Mouse (Mus musculus) heart, postnatal 4 days (tissue): ENCODE data around the gene Nxt2. TPM values are rescaled to one million over a fixed set of nuclear protein-coding genes. Genes with fewer than 3 reads are reported as not detected.
"Not testable (repeated sequence)": the region's sequence is repeated elsewhere in the genome, so short reads cannot be mapped to it uniquely, and the experiment has no call there.

Experiments used
- DNase-seq: peaks from one replicate; pipeline ENCODE4 v3.0.0; 2021
- total RNA-seq, 2 experiments: library from RNA; stranded (reverse); gene quantifications; 2 replicates each; pipeline ENCODE4 v1.2.3; 2021

Gene Nxt2
- total RNA-seq: 1 to 10 TPM; 6.1 to 6.3 TPM

DNA sequence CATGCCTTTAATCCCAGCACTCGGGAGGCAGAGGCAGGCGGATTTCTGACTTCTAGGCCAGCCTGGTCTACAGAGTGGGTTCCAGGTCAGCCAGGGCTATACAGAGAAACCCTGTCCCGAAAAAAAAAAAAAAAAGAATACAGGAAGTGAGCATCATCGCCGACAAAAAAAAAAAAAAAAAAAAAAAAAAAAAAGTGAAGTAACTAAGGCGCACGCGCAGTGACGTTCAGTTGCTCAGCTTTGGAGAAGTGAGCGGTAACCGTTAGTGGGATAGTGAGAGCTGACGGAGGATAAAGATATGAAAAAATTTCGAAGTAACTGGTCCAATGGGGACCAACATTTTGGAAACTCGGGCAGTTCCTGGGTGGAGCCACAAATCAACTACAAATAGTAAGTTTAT is at the start of gene Nxt2:
Gene Nxt2, plus strand, starts transcription at position 229 of the 400 bp plus-strand sequence.
- DNase-seq: no peak

DNA sequence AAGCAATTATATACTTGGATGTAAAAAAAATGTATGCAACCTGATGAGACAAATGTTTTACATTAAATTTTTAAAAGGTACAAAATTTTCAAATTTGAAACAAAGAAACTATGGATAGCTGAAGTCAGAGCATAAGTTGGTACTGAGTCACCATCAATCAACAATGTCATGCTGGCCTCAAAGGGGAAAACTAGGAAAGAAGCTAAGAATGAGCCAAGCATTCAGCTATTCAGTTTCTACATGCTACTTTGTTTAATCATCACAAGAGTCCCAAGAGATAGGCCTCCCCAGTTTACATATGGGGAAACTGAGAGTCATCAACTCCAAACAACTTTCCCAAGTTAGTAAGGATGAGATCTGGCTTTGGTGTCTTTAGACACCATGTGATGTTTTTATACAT is 49.6 kb upstream of the Nxt2 start:
- DNase-seq: no peak

GRCm38 (mm10) chrX:142182026-142182425 is 44.5 kb upstream of the Nxt2 start:
- DNase-seq: no peak

GRCm38 (mm10) chrX:142189023-142189703 is 37.4 kb upstream of the Nxt2 start:
- peak; percentile 43 for DNase-seq

DNA sequence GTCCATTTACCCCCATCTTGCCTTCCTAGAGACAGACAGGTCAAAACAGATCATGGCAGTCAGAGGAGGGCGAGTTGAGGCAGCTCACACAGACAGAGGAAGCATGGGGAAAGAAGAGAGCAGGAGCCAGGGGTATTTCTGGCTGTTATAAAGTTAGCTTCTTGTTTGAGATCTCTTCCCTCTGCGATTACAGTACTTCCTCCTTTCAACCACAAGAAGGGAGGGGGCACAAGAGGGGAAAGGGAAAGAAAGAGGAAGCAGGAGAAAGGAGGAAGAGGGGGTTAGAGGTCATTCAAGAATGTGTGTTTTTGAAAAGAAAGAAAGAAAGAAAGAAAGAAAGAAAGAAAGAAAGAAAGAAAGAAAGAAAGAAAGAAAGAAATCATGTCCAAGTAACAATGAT is 36.2 kb upstream of the Nxt2 start:
- no peak for DNase-seq

DNA sequence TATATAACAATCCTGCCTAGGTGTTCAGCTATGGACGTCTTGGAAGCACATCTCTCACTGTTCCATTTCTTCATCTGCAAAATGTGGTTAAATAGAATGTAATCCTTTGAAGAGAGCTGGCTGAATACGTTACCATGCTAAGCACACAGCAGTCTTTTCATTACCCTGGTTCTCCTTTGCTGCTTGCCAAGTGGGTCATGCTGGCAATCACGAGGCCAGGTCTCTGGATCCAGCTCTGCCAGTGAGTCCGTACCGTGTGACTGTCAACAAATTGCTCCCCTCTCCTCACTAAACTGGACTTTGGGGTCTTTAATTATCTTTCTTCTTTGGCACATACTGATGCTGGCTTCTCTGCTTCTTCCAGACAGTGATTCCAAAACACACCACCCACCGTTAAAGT is 32.1 kb upstream of the Nxt2 start:
- DNase-seq: no peak

DNA sequence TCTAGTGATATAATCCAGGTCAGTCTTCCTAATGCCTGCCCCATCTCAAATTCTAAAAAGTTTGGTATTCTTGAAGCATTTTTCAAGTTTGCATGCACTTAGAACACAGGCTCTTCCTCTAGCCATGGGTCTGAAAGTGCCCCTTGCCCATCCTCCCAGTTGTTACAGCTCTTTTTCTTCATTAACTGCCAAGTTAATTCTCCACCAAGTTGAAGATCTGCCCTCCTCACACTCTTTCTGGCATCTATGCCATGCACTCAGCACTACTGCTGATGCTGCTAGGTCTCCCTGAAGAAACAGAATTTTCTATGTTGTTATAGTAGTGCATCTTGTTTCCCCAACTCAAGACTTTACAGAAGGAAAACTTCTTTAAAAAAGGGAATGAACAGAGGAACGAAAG is 31.0 kb upstream of the Nxt2 start:
- no peak for DNase-seq

DNA sequence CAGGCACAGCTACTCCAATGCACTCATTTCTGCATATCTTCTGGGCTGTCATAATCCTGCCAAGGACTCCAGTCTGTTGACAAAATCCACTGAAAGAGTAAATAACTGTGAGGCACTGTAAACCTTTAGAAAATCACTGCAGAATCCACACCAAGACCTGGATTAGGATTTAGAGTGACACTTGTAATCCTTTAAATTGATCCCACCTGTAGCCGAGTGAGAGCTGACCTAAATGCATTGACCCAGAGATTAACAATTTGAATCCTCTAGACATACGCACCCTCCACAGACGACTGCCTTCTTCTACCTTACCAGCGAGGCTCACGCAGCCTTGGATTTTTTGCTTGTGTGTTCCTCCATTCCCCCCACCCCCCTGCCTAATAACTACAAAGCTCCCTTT is 29.7 kb upstream of the Nxt2 start, which contains the start of gene Gucy2f:
Gene Gucy2f, minus strand, starts transcription at position 101 of the 400 bp plus-strand sequence.
- DNase-seq: no peak

- peak; percentile 39 for DNase-seq
Measured at GRCm38 (mm10) chrX:142200295-142200694, 26.3 kb upstream of the Nxt2 start.

DNA sequence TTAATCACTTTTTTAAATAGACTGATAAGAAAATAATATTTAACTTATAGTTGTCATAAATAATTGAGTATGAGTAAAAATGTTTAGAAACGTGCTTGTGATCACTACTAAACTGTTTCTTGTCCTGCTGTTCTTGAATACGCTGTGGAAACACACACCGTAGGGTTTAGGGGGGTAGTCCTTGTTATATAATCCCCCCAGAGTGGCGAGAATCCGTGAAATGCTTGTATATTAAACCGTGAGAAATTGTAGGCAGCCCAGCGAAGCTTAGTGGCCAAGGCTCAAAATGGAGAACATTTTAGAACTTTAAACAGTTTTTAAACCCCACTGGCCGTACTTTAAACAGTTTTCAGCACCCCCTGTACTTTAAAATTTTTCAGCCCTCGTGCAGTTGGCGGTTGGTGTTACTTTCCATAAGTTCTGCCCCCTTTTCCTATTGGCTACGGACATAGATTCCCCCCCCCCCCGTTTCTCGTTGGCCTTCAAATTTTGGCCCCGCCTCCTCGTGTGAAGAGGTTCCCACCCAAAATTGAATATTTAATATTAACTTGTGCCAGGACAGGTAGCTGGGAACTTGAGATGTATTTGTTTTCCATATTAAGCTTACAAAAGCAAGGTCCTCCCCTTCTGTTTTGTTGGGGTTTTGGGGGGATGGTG is 956 bp downstream of the Nxt2 start:
- peak; percentile 26 for DNase-seq

DNA sequence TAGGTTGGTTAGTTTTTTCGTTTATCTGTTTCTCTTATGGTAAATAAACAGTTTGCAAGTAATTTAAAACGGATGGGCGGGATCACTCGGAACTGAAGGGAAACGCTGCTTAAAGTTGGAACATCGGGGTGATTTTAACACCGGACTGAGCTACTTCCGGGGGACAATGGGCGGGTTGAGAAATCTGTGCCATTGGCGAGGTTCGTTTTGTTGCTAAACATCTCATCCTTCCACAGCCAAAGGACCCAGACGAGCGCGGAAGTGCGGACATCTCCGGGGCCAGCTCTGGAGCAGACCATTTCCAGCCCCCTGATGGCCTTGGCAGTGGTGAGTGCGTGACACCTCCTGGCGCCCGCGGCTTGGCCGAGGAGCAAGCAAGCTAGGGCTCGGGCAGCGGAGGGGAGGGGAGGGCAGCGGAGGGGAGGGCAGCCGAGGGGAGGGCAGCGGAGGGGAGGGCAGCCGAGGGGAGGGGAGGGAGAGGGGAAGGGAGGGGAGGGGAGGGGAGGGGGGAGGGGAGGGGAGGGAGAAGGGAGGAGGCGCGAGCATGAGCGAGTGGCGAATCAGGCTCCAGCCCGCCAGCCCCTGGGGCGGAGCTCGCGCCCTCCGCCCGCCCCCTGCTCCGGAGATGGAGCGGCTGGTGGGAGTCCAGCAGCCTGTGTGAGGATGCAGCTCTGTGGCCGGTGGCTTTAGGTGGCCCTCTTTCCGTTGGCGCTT is 1.6 kb downstream of the Nxt2 start:
- peak; percentile 72 for DNase-seq

DNA sequence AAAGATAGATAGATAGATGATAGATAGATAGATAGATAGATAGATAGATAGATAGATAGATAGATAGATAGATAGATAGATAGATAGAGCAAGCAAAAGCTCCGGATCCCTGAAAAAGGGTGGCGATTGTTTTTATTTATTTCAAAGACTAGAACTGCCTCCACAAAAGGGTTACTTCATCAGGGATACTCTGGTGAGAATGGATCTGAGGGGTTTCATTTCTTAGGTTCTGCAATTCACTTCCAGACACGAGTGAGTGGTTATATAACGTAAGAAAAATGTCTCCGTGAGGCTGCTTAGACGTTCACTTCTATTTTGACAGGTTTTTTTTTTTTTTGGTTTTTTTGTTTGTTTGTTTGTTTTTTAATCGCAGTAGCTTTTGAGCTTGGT is 2.2 kb downstream of the Nxt2 start:
- DNase-seq: no peak

GRCm38 (mm10) chrX:142236146-142236545 is 9.6 kb downstream of the Nxt2 start:
- not testable (repeated sequence) for DNase-seq

DNA sequence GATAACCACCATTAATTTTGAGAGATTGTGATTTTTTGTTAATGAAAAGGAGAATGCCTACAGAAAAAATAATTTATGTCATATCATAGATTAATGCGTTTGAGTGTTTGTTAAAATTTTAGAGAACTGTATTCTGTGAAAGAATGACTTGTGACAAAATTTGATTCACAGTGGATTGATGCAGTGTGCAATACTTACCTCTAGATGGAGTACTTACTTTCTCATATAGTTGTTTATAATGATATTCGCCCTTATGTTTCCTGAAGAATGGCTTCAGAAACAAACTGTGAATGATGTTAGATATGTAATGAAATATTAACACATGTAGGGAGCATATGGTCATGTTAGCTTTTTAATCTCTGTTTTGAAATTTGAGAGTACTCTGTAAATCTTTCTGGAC is 10.5 kb downstream of the Nxt2 start:
- DNase-seq: no peak

DNA sequence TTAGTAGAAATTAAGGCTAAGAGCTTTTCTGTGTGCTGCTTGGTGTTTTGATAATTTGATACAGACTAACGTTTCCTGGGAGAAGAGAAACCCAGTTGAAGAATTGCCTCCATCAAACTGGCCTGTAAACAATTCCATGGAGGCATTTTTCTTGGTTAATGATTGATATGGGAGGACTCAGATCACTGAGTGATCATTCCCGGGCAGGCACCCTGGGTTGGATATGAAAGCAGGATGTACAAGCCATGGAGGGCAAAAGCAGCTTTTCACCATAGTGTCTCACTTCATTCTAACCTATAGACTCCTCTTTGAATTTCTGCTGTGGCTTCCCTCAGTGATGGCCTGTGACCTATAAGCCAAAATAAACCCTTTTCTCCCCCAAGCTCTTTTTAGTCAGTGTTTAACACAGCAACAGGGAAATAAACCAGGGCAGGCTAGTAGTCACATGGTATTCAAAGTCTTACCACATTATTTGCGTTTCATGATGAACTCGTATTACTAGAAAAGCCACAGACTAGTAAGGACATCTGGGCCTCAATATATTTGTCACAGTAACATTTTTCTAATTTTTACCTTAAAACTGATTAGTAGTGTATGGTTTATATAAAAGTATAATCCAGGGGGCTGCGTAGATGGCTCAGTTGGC is 19.2 kb downstream of the Nxt2 start:
- DNase-seq: no peak

- DNase-seq: no peak
Measured at GRCm38 (mm10) chrX:142250008-142250736, 23.6 kb downstream of the Nxt2 start.

DNA sequence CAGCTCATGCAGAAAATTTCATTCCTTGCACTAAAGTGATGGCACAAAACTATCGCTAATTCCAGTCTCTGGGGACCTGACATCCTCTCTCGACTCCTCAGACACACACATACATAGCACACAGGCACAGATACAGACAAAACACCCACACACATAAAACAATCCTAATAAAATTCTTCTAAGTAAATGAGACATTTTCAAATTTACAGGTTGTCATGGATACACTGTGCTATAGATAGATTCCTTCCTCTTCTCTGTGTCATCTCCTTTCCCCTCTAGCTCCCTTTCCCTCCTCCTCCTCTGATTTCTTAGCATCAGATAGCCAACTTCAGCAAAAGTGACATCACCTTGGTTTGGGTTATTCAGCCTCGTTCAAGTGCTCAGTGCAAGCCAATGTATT is 49.5 kb downstream of the Nxt2 start:
- no peak for DNase-seq

DNA sequence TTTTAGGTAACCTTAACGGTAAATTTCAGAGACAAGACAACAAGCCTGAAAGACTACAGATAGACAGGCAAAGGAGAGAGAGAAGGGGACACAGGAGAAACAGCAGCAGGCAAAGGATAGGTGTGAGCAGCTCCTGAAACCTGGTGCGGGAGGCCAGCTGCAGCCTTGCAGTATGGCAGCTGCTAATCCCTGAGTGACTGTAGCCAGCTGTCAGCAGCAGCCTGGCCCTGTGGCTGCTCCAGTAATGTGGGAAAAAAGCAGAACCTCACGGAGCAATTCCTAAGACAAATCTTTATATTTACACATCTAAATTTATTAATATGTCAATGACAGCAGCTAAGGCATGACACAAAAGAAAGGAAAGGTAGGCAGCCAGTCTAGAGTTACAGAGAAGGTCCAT is 50.0 kb downstream of the Nxt2 start:
- no peak for DNase-seq

DNA sequence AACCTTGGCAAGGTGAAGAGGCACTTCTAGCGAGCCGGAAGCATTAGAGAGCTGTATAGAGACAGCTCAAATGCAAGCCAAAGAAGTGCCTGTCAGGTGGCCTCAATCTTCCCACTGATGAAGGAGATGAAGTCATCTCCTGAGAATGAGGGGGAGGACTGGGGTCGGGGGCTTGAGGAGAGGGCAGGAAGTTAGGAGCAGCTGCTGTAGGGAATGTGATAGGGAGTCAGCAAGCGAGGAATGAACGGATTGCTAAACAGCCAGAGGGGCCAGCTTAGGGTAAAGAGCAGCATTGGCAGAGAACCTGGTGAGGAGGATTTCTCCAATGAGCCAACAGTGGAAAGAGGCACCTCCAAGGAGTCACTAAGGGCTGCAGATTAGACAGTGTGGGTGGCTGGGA is 59.3 kb downstream of the Nxt2 start:
- DNase-seq: no peak
